ENCODE assay signal across 21 mouse cellular contexts in genomic region chr6:100498861-100499271, GRCm38 (mm10).
A peak's percentile ranks its signal among the peaks of the same experiment; 100 is the strongest.
DNase-seq lines count a peak whose midpoint lies in the region; ATAC-seq and TF ChIP-seq lines count a peak whose summit lies in the region.
"Had no signal": no experiment of that assay in that cellular context is flagged by ENCODE, and none has a peak within 500 bp of the region (broad histone marks: within the 10 kb centered on the region; RNA-seq: fewer than 3 reads in every experiment).

No protein-coding gene starts in this region.

- no peak overlapping the region for H3K4me3 ChIP-seq in ES-Bruce4 (ENCODE audit: low read depth, low read length)
- no peak overlapping the region for H3K4me3 ChIP-seq in forebrain, embryonic 13.5 days
- no peak overlapping the region for H3K4me3 ChIP-seq in forebrain, embryonic 16.5 days (replicated peaks; ENCODE audit: low read length)
- H3K4me3 ChIP-seq: erythroblast, embryonic 14.5 days; heart, embryonic 13.5 days; hindbrain, embryonic 13.5 days; limb, embryonic 12.5 days; liver, embryonic 15.5 days; midbrain, embryonic 10.5 days; myocyte had no signal

- H3K9ac ChIP-seq in ES-Bruce4 (ENCODE audit: low read depth, poor library complexity, severe bottlenecking): no peak overlapping the region
- H3K9ac ChIP-seq in forebrain, embryonic 13.5 days: no peak overlapping the region
- no peak overlapping the region for H3K9ac ChIP-seq in forebrain, embryonic 16.5 days (replicated peaks; ENCODE audit: low read depth, low read length)
- H3K9ac ChIP-seq: heart, embryonic 13.5 days; hindbrain, embryonic 13.5 days; limb, embryonic 12.5 days; liver, embryonic 15.5 days had no signal

- no peak for ATAC-seq in forebrain, embryonic 13.5 days
- ATAC-seq in megakaryocyte progenitor cell, adult 5-6 weeks (replicated peaks; ENCODE audit: poor library complexity): no peak
- ATAC-seq in forebrain, embryonic 16.5 days: no peak

- peak; percentile 19 for DNase-seq in left cerebral cortex, postnatal 4 days
- DNase-seq in left cerebral cortex, postnatal 25 days (ENCODE audit: low spot score in 2 of 2): no peak
- peak; percentile 46 for DNase-seq in WW6 (ENCODE audit: low read depth, low spot score)
- DNase-seq in embryo, embryonic 9.5 days (ENCODE audit: extremely low spot score): peak; percentile 42
- DNase-seq: cerebellum, adult 11-12 months; gastrocnemius, postnatal 25 days; kidney, adult 2 months; right cerebral cortex, postnatal 14 days; thymus, adult 2 months had no signal

- intact Hi-C loops in left cerebral cortex, postnatal 4 days (cut with DNase I): no loop called here
- intact Hi-C loops in left cerebral cortex, postnatal 25 days (cut with DNase I): no loop called here

- WGBS in forebrain, embryonic 13.5 days: 23% methylated on average over 4 of the region's 4 CpGs
- WGBS in forebrain, embryonic 16.5 days: 13% methylated on average over 4 of the region's 4 CpGs

- no peak overlapping the region for H3K4me2 ChIP-seq in forebrain, embryonic 13.5 days
- H3K4me2 ChIP-seq in forebrain, embryonic 16.5 days (ENCODE audit: low read length): no peak overlapping the region
- H3K4me2 ChIP-seq: heart, embryonic 13.5 days; hindbrain, embryonic 13.5 days; limb, embryonic 12.5 days; liver, embryonic 15.5 days had no signal

- H3K27ac ChIP-seq in ES-Bruce4 (ENCODE audit: insufficient read depth, low read length): peak overlapping the region; percentile 13; the same call in 1 of the 2 replicates
- no peak overlapping the region for H3K27ac ChIP-seq in forebrain, embryonic 13.5 days
- no peak overlapping the region for H3K27ac ChIP-seq in forebrain, embryonic 16.5 days (ENCODE audit: low read length)
- H3K27ac ChIP-seq: heart, embryonic 13.5 days; hindbrain, embryonic 13.5 days; limb, embryonic 12.5 days; liver, embryonic 15.5 days; midbrain, embryonic 10.5 days had no signal

- no peaks in the 10 kb centered on the region for H3K36me3 ChIP-seq in ES-Bruce4 (ENCODE audit: control insufficient read depth, insufficient read depth, low read length, poor library complexity, severe bottlenecking)
- H3K36me3 ChIP-seq in forebrain, embryonic 13.5 days (ENCODE audit: poor library complexity, severe bottlenecking): no peaks in the 10 kb centered on the region
- H3K36me3 ChIP-seq in forebrain, embryonic 16.5 days (ENCODE audit: control insufficient read depth, insufficient read depth): no peaks in the 10 kb centered on the region
- H3K36me3 ChIP-seq: heart, embryonic 13.5 days; hindbrain, embryonic 13.5 days; limb, embryonic 12.5 days; liver, embryonic 15.5 days; midbrain, embryonic 10.5 days had no signal

- TF ChIP-seq POLR2A in ES-Bruce4 (IDR thresholded peaks at IDR 0.05; ENCODE audit: insufficient read depth, low read length): no peak

- TF ChIP-seq CTCF in ES-Bruce4 (IDR thresholded peaks at IDR 0.05; ENCODE audit: low read depth, low read length): no peak

- TF ChIP-seq EP300 in ES-Bruce4 (IDR thresholded peaks at IDR 0.05; ENCODE audit: insufficient read depth, low read depth, low read length): peak; percentile 80

- H3K4me1 ChIP-seq in ES-Bruce4 (ENCODE audit: control insufficient read depth, insufficient read depth, low read length): peaks cover 16% of the 10 kb centered on the region
- peaks cover 27% of the 10 kb centered on the region for H3K4me1 ChIP-seq in forebrain, embryonic 13.5 days
- peaks cover 24% of the 10 kb centered on the region for H3K4me1 ChIP-seq in forebrain, embryonic 16.5 days (replicated peaks; ENCODE audit: control insufficient read depth, insufficient read depth, low read length)

- no peaks in the 10 kb centered on the region for H3K27me3 ChIP-seq in ES-Bruce4 (ENCODE audit: control insufficient read depth, insufficient read depth, low read length, poor library complexity, severe bottlenecking)
- no peaks in the 10 kb centered on the region for H3K27me3 ChIP-seq in forebrain, embryonic 13.5 days
- no peaks in the 10 kb centered on the region for H3K27me3 ChIP-seq in forebrain, embryonic 16.5 days (replicated peaks; ENCODE audit: control insufficient read depth, insufficient read depth, low read length)
- H3K27me3 ChIP-seq: CH12.LX; liver, embryonic 15.5 days had no signal

- H3K9me3 ChIP-seq in ES-Bruce4 (replicated peaks; ENCODE audit: control insufficient read depth, insufficient read depth, low read length, poor library complexity, severe bottlenecking): no peaks in the 10 kb centered on the region
- no peaks in the 10 kb centered on the region for H3K9me3 ChIP-seq in forebrain, embryonic 13.5 days (replicated peaks)
- H3K9me3 ChIP-seq in forebrain, embryonic 16.5 days (ENCODE audit: control insufficient read depth, low read length): no peaks in the 10 kb centered on the region
- H3K9me3 ChIP-seq: heart, embryonic 13.5 days; hindbrain, embryonic 13.5 days; limb, embryonic 12.5 days; liver, embryonic 15.5 days; midbrain, embryonic 10.5 days had no signal

Comparison
In these comparisons a context has a peak if more than half of its experiments do, and no peak if none do; other contexts are left out.
1. DNase-seq: peak in left cerebral cortex, postnatal 4 days (single experiment), WW6 (single experiment) and embryo, embryonic 9.5 days (single experiment); none in left cerebral cortex, postnatal 25 days (0 of 2).